Mouse (Mus musculus): ENCODE data around the gene Taf11. TPM values are rescaled to one million over a fixed set of nuclear protein-coding genes. Genes with fewer than 3 reads are reported as not detected.

The Taf11 gene
- polyA plus RNA-seq, 1 experiment from 2014 or later, result 57.8 TPM

- Histone ChIP-seq H3K4me2 (ENCODE audit: low read depth, low read length) (peak overlapping the region; percentile 97), H3K4me3 (replicated peaks; ENCODE audit: low read length) (peak overlapping the region; percentile 99), H3K9me3 (replicated peaks; ENCODE audit: control insufficient read depth, low read length) (no peaks in the 10 kb centered on the region), H3K36me3 (ENCODE audit: control insufficient read depth, insufficient read depth, low read length) (peaks cover 2% of the 10 kb centered on the region; the same call in 1 of the 2 replicates), H3K4me1 (ENCODE audit: control insufficient read depth, insufficient read depth, low read length) (peaks cover 22% of the 10 kb centered on the region), H3K27ac (ENCODE audit: low read length) (peak overlapping the region; percentile 91), H3K9ac (ENCODE audit: low read length) (peak overlapping the region; percentile 96), H3K27me3 (ENCODE audit: control insufficient read depth, insufficient read depth, low read length) (no peaks in the 10 kb centered on the region)
- no peak for ATAC-seq (ENCODE audit: insufficient read depth, low FRiP score)
- under 1% methylated on average over 12 of the region's 12 CpGs for WGBS
These were observed 1.3 kb downstream of the Taf11 start for GRCm38 (mm10) chr17:27908206-27908887.

- Histone ChIP-seq H3K4me2 (ENCODE audit: low read depth, low read length) (peak overlapping the region; percentile 97), H3K4me3 (replicated peaks; ENCODE audit: low read length) (peak overlapping the region; percentile 99), H3K9me3 (replicated peaks; ENCODE audit: control insufficient read depth, low read length) (no peaks in the 10 kb centered on the region), H3K36me3 (ENCODE audit: control insufficient read depth, insufficient read depth, low read length) (peaks cover 8% of the 10 kb centered on the region), H3K4me1 (ENCODE audit: control insufficient read depth, insufficient read depth, low read length) (peaks cover 22% of the 10 kb centered on the region), H3K27me3 (ENCODE audit: control insufficient read depth, insufficient read depth, low read length) (no peaks in the 10 kb centered on the region), H3K27ac (ENCODE audit: low read length) (peak overlapping the region; percentile 56), H3K9ac (ENCODE audit: low read length) (peak overlapping the region; percentile 96)
- WGBS, result under 1% methylated on average over 45 of the region's 45 CpGs
- peak; percentile 45; the same call in 1 of the 2 replicates for ATAC-seq (ENCODE audit: insufficient read depth, low FRiP score)
These were observed 2.0 kb downstream of the Taf11 start for GRCm38 (mm10) chr17:27907512-27908205.

GRCm38 (mm10) chr17:27886499-27887210 is 23.0 kb downstream of the Taf11 start:
- no peak overlapping the region for H3K9ac ChIP-seq (ENCODE audit: low read length)
- ATAC-seq (ENCODE audit: insufficient read depth, low FRiP score), result no peak
- H3K27me3 ChIP-seq (ENCODE audit: control insufficient read depth, insufficient read depth, low read length), result no peaks in the 10 kb centered on the region
- peaks cover 22% of the 10 kb centered on the region; the same call in 1 of the 2 replicates for H3K36me3 ChIP-seq (ENCODE audit: control insufficient read depth, insufficient read depth, low read length)
- 82% methylated on average over 19 of the region's 19 CpGs for WGBS
- no peak overlapping the region for H3K27ac ChIP-seq (ENCODE audit: low read length)
- H3K4me1 ChIP-seq (ENCODE audit: control insufficient read depth, insufficient read depth, low read length), result no peaks in the 10 kb centered on the region
- H3K9me3 ChIP-seq (replicated peaks; ENCODE audit: control insufficient read depth, low read length), result no peaks in the 10 kb centered on the region
- no peak overlapping the region for H3K4me3 ChIP-seq (replicated peaks; ENCODE audit: low read length)
- no peak overlapping the region for H3K4me2 ChIP-seq (ENCODE audit: low read depth, low read length)

GRCm38 (mm10) chr17:27883994-27884393 is 25.6 kb downstream of the Taf11 start:
- Histone ChIP-seq H3K4me3 (replicated peaks; ENCODE audit: low read length) (no peak overlapping the region), H3K4me2 (ENCODE audit: low read depth, low read length) (no peak overlapping the region), H3K36me3 (ENCODE audit: control insufficient read depth, insufficient read depth, low read length) (peaks cover 28% of the 10 kb centered on the region; the same call in 1 of the 2 replicates), H3K9ac (ENCODE audit: low read length) (no peak overlapping the region), H3K27me3 (ENCODE audit: control insufficient read depth, insufficient read depth, low read length) (no peaks in the 10 kb centered on the region), H3K27ac (ENCODE audit: low read length) (no peak overlapping the region), H3K4me1 (ENCODE audit: control insufficient read depth, insufficient read depth, low read length) (no peaks in the 10 kb centered on the region), H3K9me3 (replicated peaks; ENCODE audit: control insufficient read depth, low read length) (no peaks in the 10 kb centered on the region)
- 91% methylated on average over 6 of the region's 6 CpGs for WGBS
- no peak for ATAC-seq (ENCODE audit: insufficient read depth, low FRiP score)

GRCm38 (mm10) chr17:27883129-27883528 is 26.5 kb downstream of the Taf11 start:
- Histone ChIP-seq H3K36me3 (ENCODE audit: control insufficient read depth, insufficient read depth, low read length) (peaks cover 28% of the 10 kb centered on the region; the same call in 1 of the 2 replicates), H3K9me3 (replicated peaks; ENCODE audit: control insufficient read depth, low read length) (no peaks in the 10 kb centered on the region), H3K4me2 (ENCODE audit: low read depth, low read length) (no peak overlapping the region), H3K27me3 (ENCODE audit: control insufficient read depth, insufficient read depth, low read length) (no peaks in the 10 kb centered on the region), H3K9ac (ENCODE audit: low read length) (no peak overlapping the region), H3K4me3 (replicated peaks; ENCODE audit: low read length) (no peak overlapping the region), H3K4me1 (ENCODE audit: control insufficient read depth, insufficient read depth, low read length) (no peaks in the 10 kb centered on the region), H3K27ac (ENCODE audit: low read length) (no peak overlapping the region)
- no peak for ATAC-seq (ENCODE audit: insufficient read depth, low FRiP score)
- 88% methylated on average over 8 of the region's 8 CpGs for WGBS

GRCm38 (mm10) chr17:27881518-27881917 is 28.1 kb downstream of the Taf11 start:
- Histone ChIP-seq H3K27me3 (ENCODE audit: control insufficient read depth, insufficient read depth, low read length) (no peaks in the 10 kb centered on the region), H3K4me1 (ENCODE audit: control insufficient read depth, insufficient read depth, low read length) (no peaks in the 10 kb centered on the region), H3K36me3 (ENCODE audit: control insufficient read depth, insufficient read depth, low read length) (peaks cover 23% of the 10 kb centered on the region; the same call in 1 of the 2 replicates), H3K27ac (ENCODE audit: low read length) (no peak overlapping the region), H3K4me3 (replicated peaks; ENCODE audit: low read length) (no peak overlapping the region), H3K9me3 (replicated peaks; ENCODE audit: control insufficient read depth, low read length) (no peaks in the 10 kb centered on the region), H3K9ac (ENCODE audit: low read length) (no peak overlapping the region), H3K4me2 (ENCODE audit: low read depth, low read length) (no peak overlapping the region)
- 63% methylated on average over 11 of the region's 11 CpGs for WGBS
- peak; percentile 56; the same call in 1 of the 2 replicates for ATAC-seq (ENCODE audit: insufficient read depth, low FRiP score)

GRCm38 (mm10) chr17:27874510-27874909 is 35.1 kb downstream of the Taf11 start:
- 46% methylated on average over 5 of the region's 5 CpGs for WGBS
- no peaks in the 10 kb centered on the region for H3K36me3 ChIP-seq (ENCODE audit: control insufficient read depth, insufficient read depth, low read length)
- H3K9ac ChIP-seq (ENCODE audit: low read length), result no peak overlapping the region
- H3K4me3 ChIP-seq (replicated peaks; ENCODE audit: low read length), result no peak overlapping the region
- no peaks in the 10 kb centered on the region for H3K27me3 ChIP-seq (ENCODE audit: control insufficient read depth, insufficient read depth, low read length)
- no peak overlapping the region for H3K4me2 ChIP-seq (ENCODE audit: low read depth, low read length)
- H3K4me1 ChIP-seq (ENCODE audit: control insufficient read depth, insufficient read depth, low read length), result peaks cover 9% of the 10 kb centered on the region
- H3K27ac ChIP-seq (ENCODE audit: low read length), result no peak overlapping the region; the same call in 1 of the 2 replicates
- H3K9me3 ChIP-seq (replicated peaks; ENCODE audit: control insufficient read depth, low read length), result no peaks in the 10 kb centered on the region
- ATAC-seq (ENCODE audit: insufficient read depth, low FRiP score), result peak; percentile 72

- Histone ChIP-seq H3K4me2 (ENCODE audit: low read depth, low read length) (no peak overlapping the region), H3K27ac (ENCODE audit: low read length) (no peak overlapping the region), H3K36me3 (ENCODE audit: control insufficient read depth, insufficient read depth, low read length) (no peaks in the 10 kb centered on the region), H3K9ac (ENCODE audit: low read length) (no peak overlapping the region), H3K4me3 (replicated peaks; ENCODE audit: low read length) (no peak overlapping the region), H3K4me1 (ENCODE audit: control insufficient read depth, insufficient read depth, low read length) (peaks cover 9% of the 10 kb centered on the region), H3K9me3 (replicated peaks; ENCODE audit: control insufficient read depth, low read length) (no peaks in the 10 kb centered on the region), H3K27me3 (ENCODE audit: control insufficient read depth, insufficient read depth, low read length) (no peaks in the 10 kb centered on the region)
- 51% methylated on average over 3 of the region's 3 CpGs for WGBS
- ATAC-seq (ENCODE audit: insufficient read depth, low FRiP score), result no peak
These were observed 36.1 kb downstream of the Taf11 start for GRCm38 (mm10) chr17:27873583-27873982.

- Histone ChIP-seq H3K27me3 (ENCODE audit: control insufficient read depth, insufficient read depth, low read length) (no peaks in the 10 kb centered on the region), H3K27ac (ENCODE audit: low read length) (no peak overlapping the region), H3K4me3 (replicated peaks; ENCODE audit: low read length) (no peak overlapping the region), H3K4me2 (ENCODE audit: low read depth, low read length) (no peak overlapping the region), H3K9ac (ENCODE audit: low read length) (no peak overlapping the region), H3K9me3 (replicated peaks; ENCODE audit: control insufficient read depth, low read length) (no peaks in the 10 kb centered on the region), H3K36me3 (ENCODE audit: control insufficient read depth, insufficient read depth, low read length) (no peaks in the 10 kb centered on the region), H3K4me1 (ENCODE audit: control insufficient read depth, insufficient read depth, low read length) (peaks cover 9% of the 10 kb centered on the region)
- 86% methylated on average over 3 of the region's 3 CpGs for WGBS
- ATAC-seq (ENCODE audit: insufficient read depth, low FRiP score), result no peak
These were observed 37.8 kb downstream of the Taf11 start for GRCm38 (mm10) chr17:27871851-27872250.
